Mouse (Mus musculus): ENCODE measurements around the gene Nsa2. TPM values are rescaled to one million over a fixed set of nuclear protein-coding genes. Genes with fewer than 3 reads are reported as not detected.
A peak's percentile ranks its signal among the peaks of the same experiment; 100 is the strongest.
"Not testable (repeated sequence)": the region's sequence is repeated elsewhere in the genome, so short reads cannot be mapped to it uniquely, and the experiment has no call there.

The Nsa2 gene
- total and polyA plus RNA-seq, 3 experiments: 126 to 305 (median 159) TPM

GRCm38 (mm10) chr13:97138404-97138931 lies 731 bp upstream of the Nsa2 start:
- Histone ChIP-seq H3K36me3 (replicated peaks in 1 of 2; ENCODE audit: control insufficient read depth in 1 of 2, insufficient read depth in 1 of 2, low read length in 1 of 2) (peaks cover 18 to 47% of the 10 kb centered on the region in 2 experiments), H3K79me2 (replicated peaks; ENCODE audit: control insufficient read depth, extremely low read depth, insufficient read depth, poor library complexity, severe bottlenecking) (peaks cover 32% of the 10 kb centered on the region), H3K4me1 (ENCODE audit: control insufficient read depth in 1 of 2, insufficient read depth in 2 of 2) (peaks cover 0 to 23% of the 10 kb centered on the region in 2 experiments; a peak in 2 of 4 replicates), H3K4me2 (ENCODE audit: insufficient read depth, low read depth, poor library complexity, severe bottlenecking) (peak overlapping the region; percentile 93), H3K9ac (ENCODE audit: insufficient read depth, low read depth) (peak overlapping the region; percentile 89), H3K4me3 (replicated peaks in 1 of 3; ENCODE audit: low read depth in 2 of 3, low read length in 2 of 3, poor library complexity in 1 of 3) (peak overlapping the region; percentile 84 to 95 (median 90))
- H3K27ac ChIP-seq (ENCODE audit: insufficient read depth, low read depth); H3K9me3 ChIP-seq (replicated peaks; ENCODE audit: low read length); H3K27me3 ChIP-seq (replicated peaks); dilution Hi-C loops (cut with MboI; ENCODE audit: extremely low pct_ligation_motif_present, extremely low pct_unique_long_range_greater_than_20kb, low sequenced_read_pairs); in situ Hi-C loops (cut with MboI; ENCODE audit: low pct_ligation_motif_present, low pct_unique_long_range_greater_than_20kb, low sequenced_read_pairs): not testable (repeated sequence)
- DNase-seq (ENCODE audit: extremely low read depth): peak; percentile 29
- TF ChIP-seq TBP (conservative IDR thresholded peaks at IDR 0.05; ENCODE audit: low read depth, low read length): 0 out of 2 replicates have a peak, but pooled peaks have one; percentile 69
- TF ChIP-seq CTCF (conservative IDR thresholded peaks at IDR 0.05 in 1 of 2, IDR thresholded peaks at IDR 0.05 in 1 of 2; ENCODE audit: low read depth in 2 of 2, low read length in 2 of 2): peak in 1 of 2 experiments; percentile 18; a peak in 1 of 4 replicates
- TF ChIP-seq MYC (IDR thresholded peaks at IDR 0.05; ENCODE audit: low read depth, low read length): peak; percentile 68; the same call in 1 of the 2 replicates

- H3K27me3 ChIP-seq (replicated peaks); H3K9me3 ChIP-seq (replicated peaks; ENCODE audit: low read length); DNase-seq (ENCODE audit: extremely low read depth); H3K4me2 ChIP-seq (ENCODE audit: insufficient read depth, low read depth, poor library complexity, severe bottlenecking); H3K27ac ChIP-seq (ENCODE audit: insufficient read depth, low read depth); H3K4me3 ChIP-seq (replicated peaks in 1 of 3; ENCODE audit: low read depth in 2 of 3, low read length in 2 of 3, poor library complexity in 1 of 3); H3K79me2 ChIP-seq (replicated peaks; ENCODE audit: control insufficient read depth, extremely low read depth, insufficient read depth, poor library complexity, severe bottlenecking); in situ Hi-C loops (cut with MboI; ENCODE audit: low pct_ligation_motif_present, low pct_unique_long_range_greater_than_20kb, low sequenced_read_pairs); H3K4me1 ChIP-seq (ENCODE audit: control insufficient read depth in 1 of 2, insufficient read depth in 2 of 2); H3K9ac ChIP-seq (ENCODE audit: insufficient read depth, low read depth); dilution Hi-C loops (cut with MboI; ENCODE audit: extremely low pct_ligation_motif_present, extremely low pct_unique_long_range_greater_than_20kb, low sequenced_read_pairs): not testable (repeated sequence)
- H3K36me3 ChIP-seq (replicated peaks in 1 of 2; ENCODE audit: control insufficient read depth in 1 of 2, insufficient read depth in 1 of 2, low read length in 1 of 2): peaks cover 22 to 40% of the 10 kb centered on the region in 2 experiments
Observed at GRCm38 (mm10) chr13:97130413-97130812, 7.3 kb downstream of the Nsa2 start.

DNA sequence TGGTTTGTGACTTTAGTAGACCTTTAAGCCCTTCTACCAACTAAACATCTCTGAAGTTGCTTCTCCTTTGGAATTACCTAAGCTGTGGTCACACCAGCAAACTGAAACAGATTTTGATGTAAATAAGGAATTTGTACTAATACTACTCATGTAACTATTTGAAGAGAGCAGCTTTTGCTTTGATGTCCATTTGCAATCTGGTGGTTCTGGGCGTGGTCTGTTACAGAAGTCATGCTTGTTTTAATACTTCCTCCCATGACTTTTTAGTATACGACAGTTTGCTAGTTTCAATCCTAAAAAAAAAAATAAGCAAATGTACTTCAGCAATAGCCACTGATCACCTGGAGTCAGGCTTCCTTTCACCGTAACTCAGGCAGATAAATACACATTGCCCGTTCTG lies 8.1 kb downstream of the Nsa2 start:
- dilution Hi-C loops (cut with MboI; ENCODE audit: extremely low pct_ligation_motif_present, extremely low pct_unique_long_range_greater_than_20kb, low sequenced_read_pairs): not testable (repeated sequence)

DNA sequence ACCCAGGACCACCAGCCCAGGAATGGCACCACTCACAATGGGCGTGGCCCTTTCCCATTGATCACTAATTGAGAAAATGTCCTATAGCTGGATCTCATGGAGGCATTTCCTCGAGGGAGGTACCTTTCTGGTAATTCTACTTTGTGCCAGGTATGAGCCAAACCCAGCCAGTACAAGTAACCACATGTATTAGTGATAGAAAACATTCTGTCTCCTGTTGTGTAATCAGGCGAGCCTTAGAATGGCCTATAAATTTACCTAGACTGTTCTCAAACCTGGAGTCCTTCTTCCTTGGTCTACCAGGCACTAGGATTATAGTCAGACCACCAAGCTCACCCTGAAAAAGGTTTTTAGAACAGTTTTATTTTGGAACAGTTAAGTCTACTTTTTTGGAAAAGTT lies 16.4 kb downstream of the Nsa2 start:
- TF ChIP-seq EP300 (IDR thresholded peaks at IDR 0.05; ENCODE audit: low read length): no peak
- TF ChIP-seq JUND (conservative IDR thresholded peaks at IDR 0.05; ENCODE audit: low read depth, low read length): no peak
- TF ChIP-seq CTCF (conservative IDR thresholded peaks at IDR 0.05 in 1 of 2, IDR thresholded peaks at IDR 0.05 in 1 of 2; ENCODE audit: low read depth in 2 of 2, low read length in 2 of 2): no peak
- no peak for TF ChIP-seq GABPA (IDR thresholded peaks at IDR 0.05; ENCODE audit: insufficient replicate concordance, low read depth, low read length)
- TF ChIP-seq MAFK (IDR thresholded peaks at IDR 0.05; ENCODE audit: insufficient replicate concordance, low read length): no peak
- TF ChIP-seq ZKSCAN1 (IDR thresholded peaks at IDR 0.05; ENCODE audit: borderline replicate concordance, low read depth, low read length): no peak
- no peak for TF ChIP-seq CHD1 (IDR thresholded peaks at IDR 0.05; ENCODE audit: low read depth, low read length)
- TF ChIP-seq RAD21 (IDR thresholded peaks at IDR 0.05; ENCODE audit: low read depth, low read length): no peak
- no peak for TF ChIP-seq MEF2A (IDR thresholded peaks at IDR 0.05; ENCODE audit: borderline replicate concordance, low read depth, low read length)
- no peak for TF ChIP-seq NELFE (IDR thresholded peaks at IDR 0.05; ENCODE audit: low read depth, low read length)
- no peak for TF ChIP-seq NRF1 (IDR thresholded peaks at IDR 0.05; ENCODE audit: low read depth, low read length)
- no peak for TF ChIP-seq UBTF (IDR thresholded peaks at IDR 0.05; ENCODE audit: low read depth, low read length)
- no peak for TF ChIP-seq ZNF384 (IDR thresholded peaks at IDR 0.05; ENCODE audit: low read depth, low read length)
- TF ChIP-seq ZC3H11A (IDR thresholded peaks at IDR 0.05; ENCODE audit: low read depth, low read length): no peak
- TF ChIP-seq ELF1 (IDR thresholded peaks at IDR 0.05; ENCODE audit: low read depth, low read length): no peak
- H3K27me3 ChIP-seq (replicated peaks): no peaks in the 10 kb centered on the region
- in situ Hi-C loops (cut with MboI; ENCODE audit: low pct_ligation_motif_present, low pct_unique_long_range_greater_than_20kb, low sequenced_read_pairs) (no loop called here), dilution Hi-C loops (cut with MboI; ENCODE audit: extremely low pct_ligation_motif_present, extremely low pct_unique_long_range_greater_than_20kb, low sequenced_read_pairs) (no loop called here)
- H3K4me2 ChIP-seq (ENCODE audit: insufficient read depth, low read depth, poor library complexity, severe bottlenecking): no peak overlapping the region
- H3K9me3 ChIP-seq (replicated peaks; ENCODE audit: low read length): no peaks in the 10 kb centered on the region
- H3K27ac ChIP-seq (ENCODE audit: insufficient read depth, low read depth): no peak overlapping the region
- no peak overlapping the region for H3K4me3 ChIP-seq (replicated peaks in 1 of 3; ENCODE audit: low read depth in 2 of 3, low read length in 2 of 3, poor library complexity in 1 of 3)
- H3K79me2 ChIP-seq (replicated peaks; ENCODE audit: control insufficient read depth, extremely low read depth, insufficient read depth, poor library complexity, severe bottlenecking): no peaks in the 10 kb centered on the region
- no peaks in the 10 kb centered on the region for H3K4me1 ChIP-seq (ENCODE audit: control insufficient read depth in 1 of 2, insufficient read depth in 2 of 2)
- no peaks in the 10 kb centered on the region for H3K36me3 ChIP-seq (replicated peaks in 1 of 2; ENCODE audit: control insufficient read depth in 1 of 2, insufficient read depth in 1 of 2, low read length in 1 of 2)
- no peak for DNase-seq (ENCODE audit: extremely low read depth)
- H3K9ac ChIP-seq (ENCODE audit: insufficient read depth, low read depth): no peak overlapping the region

More for the DNA sequence above, 8.1 kb downstream of the Nsa2 start:
- H3K4me2 ChIP-seq (ENCODE audit: insufficient read depth, low read depth, poor library complexity, severe bottlenecking); H3K9ac ChIP-seq (ENCODE audit: insufficient read depth, low read depth); H3K27me3 ChIP-seq (replicated peaks); H3K9me3 ChIP-seq (replicated peaks; ENCODE audit: low read length); H3K4me3 ChIP-seq (replicated peaks in 1 of 3; ENCODE audit: low read depth in 2 of 3, low read length in 2 of 3, poor library complexity in 1 of 3); in situ Hi-C loops (cut with MboI; ENCODE audit: low pct_ligation_motif_present, low pct_unique_long_range_greater_than_20kb, low sequenced_read_pairs); H3K79me2 ChIP-seq (replicated peaks; ENCODE audit: control insufficient read depth, extremely low read depth, insufficient read depth, poor library complexity, severe bottlenecking); H3K4me1 ChIP-seq (ENCODE audit: control insufficient read depth in 1 of 2, insufficient read depth in 2 of 2); H3K27ac ChIP-seq (ENCODE audit: insufficient read depth, low read depth); DNase-seq (ENCODE audit: extremely low read depth): not testable (repeated sequence)
- peaks cover 17 to 33% of the 10 kb centered on the region in 2 experiments for H3K36me3 ChIP-seq (replicated peaks in 1 of 2; ENCODE audit: control insufficient read depth in 1 of 2, insufficient read depth in 1 of 2, low read length in 1 of 2)

All from CH12.LX (cell line).